Mouse (Mus musculus) stomach, postnatal 0 days (tissue): ENCODE results near the gene Slc24a3.

Source experiments
- CTCF ChIP-seq: IDR thresholded peaks from 2 replicates; pipeline ENCODE4 v1.5.1; 2016; ENCODE audit warnings: antibody characterized with exemption, low read depth, mild to moderate bottlenecking, moderate library complexity
- EP300 ChIP-seq: optimal IDR thresholded peaks from 2 replicates; pipeline ENCODE3; 2016; ENCODE audit warnings: antibody characterized with exemption

GRCm38 (mm10) chr2:145684151-145684550 lies 516.6 kb downstream of the Slc24a3 start:
- no peak for TF ChIP-seq EP300
- TF ChIP-seq CTCF, result no peak
